In genomic region chr14:71128495-71128894, GRCm38 (mm10) we compare ENCODE assay signal across 10 mouse cellular contexts.
DNase-seq lines count a peak whose midpoint lies in the region; ATAC-seq and TF ChIP-seq lines count a peak whose summit lies in the region.
"Had no signal": no experiment of that assay in that cellular context is flagged by ENCODE, and none has a peak within 500 bp of the region (broad histone marks: within the 10 kb centered on the region; RNA-seq: fewer than 3 reads in every experiment).

No protein-coding gene starts in this region.

- no peaks in the 10 kb centered on the region for H3K36me3 ChIP-seq in heart, postnatal 0 days (replicated peaks; ENCODE audit: control insufficient read depth, insufficient read depth, low read length)
- no peaks in the 10 kb centered on the region for H3K36me3 ChIP-seq in kidney, embryonic 16.5 days (ENCODE audit: insufficient read depth, low read length)

- 23% methylated on average over 3 of the region's 3 CpGs for WGBS in heart, postnatal 0 days
- 90% methylated on average over 3 of the region's 3 CpGs for WGBS in kidney, embryonic 16.5 days

- H3K27me3 ChIP-seq in heart, postnatal 0 days (ENCODE audit: control insufficient read depth, insufficient read depth, low read length), result no peaks in the 10 kb centered on the region
- no peaks in the 10 kb centered on the region for H3K27me3 ChIP-seq in kidney, embryonic 16.5 days (ENCODE audit: insufficient read depth, low read length)

- ATAC-seq in heart, postnatal 0 days (ENCODE audit: insufficient read depth, low read depth), result peak; percentile 56
- no peak for ATAC-seq in kidney, embryonic 16.5 days (ENCODE audit: low FRiP score, low TSS enrichment)

- no peak overlapping the region for H3K4me3 ChIP-seq in layer of hippocampus, adult 2 months
- H3K4me3 ChIP-seq in cortical plate, adult 2 months (ENCODE audit: insufficient read depth, low read length), result no peak overlapping the region
- H3K4me3 ChIP-seq in heart, postnatal 0 days (ENCODE audit: low read depth, low read length), result no peak overlapping the region
- H3K4me3 ChIP-seq in kidney, embryonic 16.5 days (ENCODE audit: low read length), result no peak overlapping the region

- 0 out of 2 replicates have a peak, but pooled peaks have one; percentile 26 for TF ChIP-seq EP300 in heart, postnatal 0 days (IDR thresholded peaks at IDR 0.05; ENCODE audit: low read depth)

- H3K27ac ChIP-seq in layer of hippocampus, adult 2 months, result 0 out of 2 replicates have a peak overlapping the region, but pooled peaks have one; percentile 18
- peak overlapping the region; percentile 34; the same call in 1 of the 2 replicates for H3K27ac ChIP-seq in cortical plate, adult 2 months (ENCODE audit: insufficient read depth, low read length)
- no peak overlapping the region for H3K27ac ChIP-seq in heart, postnatal 0 days (ENCODE audit: low read depth)
- no peak overlapping the region for H3K27ac ChIP-seq in kidney, embryonic 16.5 days (ENCODE audit: low read length)

- TF ChIP-seq POLR2A in cortical plate, adult 2 months (IDR thresholded peaks at IDR 0.05; ENCODE audit: extremely low read depth, insufficient read depth, low read length), result no peak

- no peak for TF ChIP-seq CTCF in layer of hippocampus, adult 2 months (conservative IDR thresholded peaks at IDR 0.05)
- no peak for TF ChIP-seq CTCF in cortical plate, adult 2 months (IDR thresholded peaks at IDR 0.05; ENCODE audit: extremely low read depth, insufficient read depth, low read length)
- TF ChIP-seq CTCF in heart, postnatal 0 days (IDR thresholded peaks at IDR 0.05; ENCODE audit: low read depth), result no peak

- H3K9ac ChIP-seq in heart, postnatal 0 days (replicated peaks; ENCODE audit: low read depth, low read length), result no peak overlapping the region
- no peak overlapping the region for H3K9ac ChIP-seq in kidney, embryonic 16.5 days (replicated peaks; ENCODE audit: low read length)

- H3K4me1 ChIP-seq in cortical plate, adult 2 months (ENCODE audit: control insufficient read depth, insufficient read depth, low read length), result no peaks in the 10 kb centered on the region
- H3K4me1 ChIP-seq in heart, postnatal 0 days (ENCODE audit: control insufficient read depth, insufficient read depth), result peaks cover 18% of the 10 kb centered on the region; the same call in 1 of the 2 replicates
- 0 out of 2 replicates have a peak, but pooled peaks cover 4% of the 10 kb centered on the region for H3K4me1 ChIP-seq in kidney, embryonic 16.5 days (ENCODE audit: insufficient read depth, low read length)

- DNase-seq in layer of hippocampus, adult 2 months (ENCODE audit: low spot score in 2 of 2), result peak; percentile 18 to 26
- no peak for DNase-seq in layer of hippocampus, postnatal 25 days (ENCODE audit: extremely low spot score in 1 of 2, low spot score in 1 of 2)
- DNase-seq in heart, postnatal 0 days (ENCODE audit: low spot score), result peak; percentile 42
- peak; percentile 54 to 76 for DNase-seq in lung, postnatal 4 days
- DNase-seq in urinary bladder, postnatal 14 days (ENCODE audit: low spot score), result no peak
- DNase-seq: embryo, embryonic 11 days; right cerebral cortex, postnatal 14 days; thymus, adult 18-20 months had no signal

- H3K4me2 ChIP-seq in heart, postnatal 0 days (ENCODE audit: low read depth, low read length), result no peak overlapping the region
- no peak overlapping the region for H3K4me2 ChIP-seq in kidney, embryonic 16.5 days (replicated peaks; ENCODE audit: low read depth, low read length)

- H3K9me3 ChIP-seq in heart, postnatal 0 days (replicated peaks; ENCODE audit: control insufficient read depth, low read length), result no peaks in the 10 kb centered on the region
- H3K9me3 ChIP-seq in kidney, embryonic 16.5 days (ENCODE audit: low read length), result no peaks in the 10 kb centered on the region

Comparison
In these comparisons a context has a peak if more than half of its experiments do, and no peak if none do; other contexts are left out.
1. DNase-seq: peak in layer of hippocampus, adult 2 months (2 of 2), heart, postnatal 0 days (single experiment) and lung, postnatal 4 days (2 of 2); none in layer of hippocampus, postnatal 25 days (0 of 2) and urinary bladder, postnatal 14 days (single experiment).
2. H3K27ac ChIP-seq: peak in layer of hippocampus, adult 2 months (single experiment) and cortical plate, adult 2 months (single experiment); none in heart, postnatal 0 days (single experiment) and kidney, embryonic 16.5 days (single experiment).